Mouse (Mus musculus) right cerebral cortex, adult 18-20 months (tissue): ENCODE measurements around the gene Fxr1.
"Not testable (repeated sequence)": the region's sequence is repeated elsewhere in the genome, so short reads cannot be mapped to it uniquely, and the experiment has no call there.

Experiments used
- DNase-seq: peaks from one replicate; pipeline ENCODE4 v3.0.0; 2022; ENCODE audit warnings: mixed read lengths

Gene Fxr1

DNA sequence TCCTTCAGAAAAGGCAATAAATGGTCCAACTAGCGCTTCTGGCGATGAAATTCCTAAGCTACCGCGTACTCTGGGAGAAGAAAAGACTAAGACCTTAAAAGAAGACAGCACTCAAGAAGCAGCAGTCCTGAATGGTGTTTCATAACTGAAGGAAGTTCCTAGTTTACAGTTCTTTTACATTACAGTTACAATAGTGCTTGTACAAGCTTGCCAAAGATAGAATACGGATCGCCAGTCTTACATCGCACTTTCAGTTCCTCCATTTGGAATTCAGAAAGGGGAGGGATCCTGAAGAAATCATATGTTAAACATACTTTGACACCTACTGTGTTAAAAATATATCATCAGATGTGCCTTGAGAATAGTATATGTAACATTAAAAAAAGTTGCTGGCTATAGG, 49.2 kb downstream of the Fxr1 start:
- DNase-seq: not testable (repeated sequence)

DNA sequence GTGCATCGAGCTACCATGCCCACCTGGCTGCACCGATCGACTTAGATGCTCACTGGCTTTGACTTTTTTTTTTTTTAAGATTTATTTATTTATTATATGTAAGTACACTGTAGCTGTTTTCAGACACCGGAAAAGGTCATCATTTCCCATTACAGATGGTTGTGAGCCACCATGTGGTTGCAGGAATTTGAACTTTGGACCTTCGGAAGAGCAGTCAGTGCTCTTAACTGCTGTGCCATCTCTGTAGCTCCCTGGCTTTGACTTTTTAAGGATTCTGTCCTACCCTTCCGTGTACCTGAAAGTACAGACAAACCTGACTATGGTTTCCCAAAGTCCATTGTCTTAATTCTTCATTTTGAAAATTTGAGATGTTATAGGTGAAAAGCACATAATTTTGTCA, 53.0 kb downstream of the Fxr1 start:
- DNase-seq: no peak

DNA sequence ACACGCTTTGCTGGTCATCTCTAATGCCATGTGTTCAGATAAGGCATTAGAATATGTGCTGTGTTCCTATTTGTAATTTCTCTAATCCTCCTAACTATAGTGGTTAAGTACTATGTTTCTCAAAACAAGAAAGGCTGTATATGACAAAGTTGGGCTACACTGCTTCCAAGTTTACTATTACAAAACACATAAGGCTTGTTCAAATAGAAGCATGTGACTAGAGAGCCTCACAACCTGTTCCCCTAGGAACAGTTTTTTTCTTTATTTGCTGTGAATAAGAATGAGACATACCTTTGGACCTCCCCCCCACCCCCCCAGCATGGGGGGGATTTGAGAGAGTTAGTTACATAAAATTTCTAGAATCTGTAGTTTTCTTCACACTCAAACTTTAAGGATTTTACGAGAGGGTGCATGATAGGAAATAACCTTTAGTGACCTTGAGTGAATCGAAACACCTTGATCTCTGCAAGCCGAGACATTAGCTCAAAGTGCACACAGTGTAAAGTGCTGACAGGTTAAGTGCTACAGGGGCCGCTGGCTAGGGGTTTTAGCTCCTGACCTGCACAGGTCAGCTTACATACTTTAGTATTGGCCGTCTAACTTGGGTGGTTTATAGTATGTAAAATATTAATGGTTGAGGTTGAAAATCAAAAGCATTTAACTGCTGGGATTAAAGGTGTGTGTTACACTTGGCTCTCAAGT, 56.5 kb downstream of the Fxr1 start:
- DNase-seq: no peak

DNA sequence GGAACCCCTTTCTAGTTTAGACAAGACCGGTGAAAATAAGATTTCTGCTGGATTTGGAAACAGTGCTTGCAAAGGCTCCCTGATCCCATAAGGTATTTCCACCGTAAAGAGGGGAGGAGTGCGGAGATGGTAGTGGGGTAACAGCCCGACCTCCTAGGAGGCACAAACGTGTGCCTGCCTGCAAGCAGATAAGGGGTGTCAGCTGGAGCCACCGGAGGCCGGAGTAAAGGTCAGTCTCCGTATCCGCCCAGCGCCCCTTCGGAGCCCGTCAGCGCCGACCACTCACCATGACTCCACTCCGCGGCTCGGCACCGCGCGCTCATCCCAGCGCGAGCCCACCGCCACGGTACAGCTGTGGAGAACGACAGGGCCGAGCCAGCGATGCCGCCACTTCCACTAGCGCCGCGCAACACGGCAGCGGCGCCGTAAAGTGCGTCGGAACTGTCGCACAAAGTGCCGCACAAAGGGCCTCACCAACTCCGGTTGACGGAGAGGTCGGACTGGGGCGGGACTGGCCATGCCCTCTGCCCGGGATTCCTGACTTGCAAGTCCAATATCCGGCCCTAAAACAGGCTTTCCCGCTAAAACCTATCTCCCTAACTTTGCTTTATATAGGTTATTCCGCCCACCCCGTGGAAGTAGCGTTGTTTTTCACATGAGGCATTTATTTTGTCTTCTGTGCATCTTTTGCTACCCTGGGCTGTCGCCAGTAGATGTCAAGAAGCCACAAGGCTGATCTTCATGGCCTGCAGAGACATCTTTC, 61.3 kb downstream of the Fxr1 start, which contains the start of gene Dnajc19:
Dnajc19 (minus strand) TSS at position 422 of the 763 bp plus-strand sequence.
- peak; percentile 95 for DNase-seq

DNA sequence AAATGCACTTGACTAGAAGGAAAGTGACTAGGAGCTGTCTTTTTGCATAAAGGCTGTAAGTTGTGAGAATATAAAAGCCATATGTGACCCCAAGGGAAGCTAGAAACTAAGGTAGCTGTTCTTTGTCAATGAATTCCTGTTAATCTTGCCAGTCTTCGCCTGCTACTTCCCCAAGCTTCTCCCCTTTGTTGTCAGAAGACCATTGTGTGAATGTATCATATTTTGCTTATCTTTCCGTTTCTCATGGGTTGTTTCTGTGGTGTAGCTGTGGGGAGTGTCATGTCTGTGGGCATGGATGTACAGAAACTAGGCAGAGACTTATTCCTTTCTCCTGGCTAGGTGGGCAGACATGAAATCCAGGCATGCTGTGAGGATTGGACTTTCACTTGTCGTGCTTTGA, 62.2 kb downstream of the Fxr1 start:
- DNase-seq: no peak

DNA sequence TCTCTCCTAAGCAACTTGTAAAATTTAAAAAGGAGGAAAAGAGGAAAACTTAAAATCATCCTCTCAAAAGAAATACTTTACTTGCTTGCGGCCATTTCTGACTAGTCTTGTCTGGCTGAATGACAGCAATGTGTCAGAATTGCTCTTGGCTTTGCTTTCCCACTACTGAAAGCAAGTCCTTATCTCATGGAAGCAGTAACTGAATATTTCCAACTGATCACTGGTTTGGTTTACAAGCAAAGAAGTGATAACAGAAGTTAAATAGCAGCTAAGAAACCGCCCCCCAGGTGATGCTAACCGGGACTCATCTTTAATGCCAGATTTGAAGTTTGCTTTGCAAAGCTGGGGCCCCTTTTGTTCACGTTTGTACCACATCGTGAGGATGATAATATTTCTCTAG, 63.9 kb downstream of the Fxr1 start:
- DNase-seq: no peak

DNA sequence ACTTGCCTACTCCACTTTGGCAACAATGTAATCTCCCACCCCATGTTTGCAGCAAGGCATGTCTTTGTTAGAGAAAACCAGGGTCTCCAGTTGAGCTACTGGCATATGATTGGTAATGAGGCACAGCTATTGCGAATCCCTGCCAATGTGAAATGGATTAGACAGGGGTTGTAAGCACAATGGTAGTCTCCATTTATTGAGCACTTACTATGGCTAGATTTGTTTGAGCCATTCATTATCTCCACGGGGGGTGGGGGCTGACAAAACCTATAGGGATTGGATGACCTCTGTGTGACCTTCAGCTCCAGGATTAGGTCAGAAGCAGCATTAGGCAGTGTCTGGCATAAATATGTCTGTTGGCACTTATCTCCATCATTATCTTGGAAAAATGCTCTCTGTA, 83.1 kb downstream of the Fxr1 start:
- no peak for DNase-seq

DNA sequence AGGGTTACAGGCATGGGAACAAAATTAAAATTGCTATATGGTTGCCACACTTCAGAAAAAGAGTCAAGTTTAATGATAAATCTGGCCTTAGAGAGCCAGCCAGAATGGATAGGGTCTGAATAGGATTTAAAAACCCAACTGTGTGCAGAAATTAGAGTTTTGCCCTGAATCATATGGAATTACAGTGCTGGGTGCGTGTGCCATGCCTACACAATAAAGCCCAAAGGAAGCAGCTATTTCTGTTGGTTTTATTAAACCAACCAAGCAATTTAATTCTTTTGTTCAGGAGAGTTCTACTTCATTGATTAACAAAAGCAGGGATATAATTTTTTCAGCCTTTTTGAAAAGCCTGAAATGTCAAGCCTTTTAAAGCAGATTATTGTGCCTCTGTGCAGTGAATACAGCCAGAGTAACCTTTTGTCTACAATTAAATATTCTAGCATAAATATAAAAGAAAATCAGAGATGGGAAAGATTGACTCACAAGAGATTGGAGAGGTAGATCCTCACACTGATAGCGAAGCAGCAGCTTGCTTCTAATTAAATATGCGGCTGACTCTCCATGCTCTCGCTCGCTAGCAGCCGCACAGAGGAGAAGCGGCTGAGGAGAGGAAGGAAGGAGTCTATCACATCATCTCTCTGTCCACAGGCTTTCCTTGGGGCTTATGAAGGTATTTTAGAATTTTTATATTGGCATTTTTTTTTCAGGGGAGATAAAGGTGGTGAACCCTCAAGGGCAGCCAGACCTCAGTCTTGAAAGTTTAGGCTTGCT, 84.3 kb downstream of the Fxr1 start:
- DNase-seq: no peak

DNA sequence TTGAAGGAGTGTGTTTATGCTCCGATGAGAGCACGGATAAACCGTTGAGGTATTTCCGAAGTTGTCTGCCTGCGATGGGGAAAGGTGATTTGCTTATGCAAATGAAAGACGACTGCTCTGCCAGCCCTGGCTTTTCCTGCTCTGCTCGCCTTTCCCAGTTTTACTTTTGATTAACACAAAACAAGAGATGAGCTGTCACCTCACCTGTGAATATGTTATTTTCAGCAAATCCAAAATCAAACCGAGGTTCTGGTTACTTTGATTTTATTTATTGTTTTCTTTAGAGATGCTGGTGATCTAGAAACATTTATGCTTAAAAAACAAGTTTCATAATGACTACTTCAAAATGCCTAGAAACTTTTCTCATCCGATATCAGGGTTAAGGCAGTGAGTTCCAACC, 86.7 kb downstream of the Fxr1 start:
- DNase-seq: no peak

DNA sequence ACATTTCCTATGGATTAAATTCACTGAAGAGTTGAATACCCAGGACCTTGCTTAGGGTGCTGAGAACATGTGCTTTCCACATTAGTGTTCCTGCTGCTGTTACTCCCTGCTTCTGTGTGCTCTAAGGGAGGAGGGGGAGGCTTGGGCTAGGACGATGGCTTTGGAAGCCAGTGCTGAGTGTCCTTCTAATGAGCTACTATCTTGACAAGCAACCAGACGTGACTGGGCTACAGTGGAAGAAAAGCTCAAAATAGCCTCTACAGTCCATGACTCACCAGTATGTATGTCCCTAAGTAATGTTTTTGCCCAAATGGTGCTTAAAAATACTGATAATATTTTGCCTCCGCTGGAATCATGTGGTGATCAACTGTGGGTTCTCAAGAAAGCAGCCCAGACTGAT, 87.9 kb downstream of the Fxr1 start:
- DNase-seq: peak; percentile 10

DNA sequence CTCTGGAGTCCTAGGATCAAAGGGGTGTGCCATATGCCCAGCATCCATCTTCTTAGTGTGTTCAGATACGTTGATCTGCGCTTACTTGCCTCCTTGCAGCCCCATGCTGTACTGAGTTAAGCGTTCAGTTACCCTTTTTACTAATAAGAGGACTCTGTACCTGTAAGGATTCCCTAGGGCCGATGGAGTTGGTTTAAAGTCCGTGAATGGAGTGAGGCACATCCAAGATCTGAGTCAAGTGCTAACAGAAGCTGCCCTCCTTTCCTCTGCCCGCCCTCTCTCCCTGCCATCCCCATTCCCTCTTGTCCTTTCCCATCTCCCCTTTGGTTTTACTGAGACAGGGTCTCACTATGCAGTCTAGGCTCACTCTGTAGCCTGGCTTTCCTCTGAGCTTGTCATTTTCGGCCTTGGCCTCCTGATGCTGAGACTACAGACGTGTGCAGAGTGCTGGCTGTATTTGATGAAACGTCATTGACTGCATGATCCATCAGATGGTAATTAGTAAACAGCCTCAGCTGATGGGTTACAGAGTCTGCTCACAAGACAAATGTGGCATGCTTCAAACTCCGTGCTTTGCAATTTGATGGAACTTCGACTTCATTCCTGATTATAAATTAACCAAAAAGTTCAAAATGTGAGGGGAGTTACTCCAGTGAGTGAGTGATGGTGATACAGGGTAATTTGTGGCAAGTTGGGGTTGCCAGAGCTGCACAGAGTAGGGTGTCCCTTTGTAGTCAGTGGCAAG, 92.4 kb downstream of the Fxr1 start:
- no peak for DNase-seq

DNA sequence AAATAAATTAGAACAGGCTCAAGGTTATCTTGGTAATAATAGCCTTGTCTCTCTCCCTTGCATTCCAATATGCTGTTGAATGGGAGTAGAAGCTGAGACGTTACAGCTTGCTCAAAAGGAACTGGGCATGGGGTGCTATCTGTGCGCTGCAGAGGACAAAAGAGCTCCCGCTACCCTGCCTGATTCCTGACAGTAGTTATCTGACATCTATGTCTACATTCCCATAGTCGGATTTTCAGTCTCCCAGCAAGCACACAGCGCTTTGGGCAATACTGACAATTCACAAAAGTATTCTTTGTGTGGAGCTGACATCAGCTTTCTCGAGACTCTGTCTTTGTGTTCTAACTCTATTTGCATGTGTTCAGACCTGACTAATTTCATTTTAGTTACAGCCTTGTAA, 96.1 kb downstream of the Fxr1 start:
- DNase-seq: no peak

DNA sequence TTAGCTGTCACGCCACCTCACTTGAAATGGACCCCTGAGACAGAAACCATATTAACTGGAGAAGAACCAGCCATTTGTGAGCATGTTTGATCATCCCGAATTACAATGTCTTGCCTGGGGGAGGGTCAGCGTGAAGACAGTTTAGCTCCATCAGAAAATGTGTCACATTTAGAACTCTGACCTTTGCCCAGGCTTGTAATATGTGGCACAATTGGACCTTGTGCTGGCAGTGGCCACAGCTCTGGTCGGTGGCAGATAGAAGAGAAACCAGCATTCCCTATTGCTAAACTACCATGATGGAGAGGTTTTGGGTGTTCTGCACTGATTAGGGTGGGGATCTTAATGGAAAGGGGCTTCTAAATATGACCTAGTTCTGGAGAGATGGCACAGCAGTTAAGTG, 100.1 kb downstream of the Fxr1 start:
- no peak for DNase-seq
